Mouse (Mus musculus): ENCODE results near the gene Gm28053. TPM values are rescaled to one million over a fixed set of nuclear protein-coding genes. Genes with fewer than 3 reads are reported as not detected.

Gm28053 gene
- polyA plus RNA-seq (2017; shearing (Covaris generic)): 10 to 100 TPM; 17.3 to 28.7 TPM

DNA sequence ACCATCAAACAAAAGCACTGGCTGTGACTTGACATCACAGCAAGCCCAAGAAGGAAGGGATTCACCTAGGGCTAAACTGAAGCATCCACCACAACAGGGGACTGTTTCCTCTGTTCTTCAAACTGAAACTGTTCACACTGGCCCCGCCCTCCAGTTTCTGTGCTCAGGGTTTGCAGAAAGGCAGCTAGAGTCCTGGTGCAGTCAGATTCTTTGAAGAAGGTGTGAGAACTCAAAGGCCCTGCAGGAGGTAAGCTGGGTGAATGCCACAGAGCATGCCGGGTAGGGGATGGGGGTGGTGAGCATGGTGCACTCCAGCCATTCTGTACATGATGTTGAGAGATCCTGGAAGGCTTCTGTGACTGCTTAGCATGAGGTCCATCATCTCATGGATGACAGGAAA lies at the start of gene Gm28053, which contains the start of gene Gimap7:
Gene Gm28053 (plus strand): TSS at position 153 of the 400 bp plus-strand sequence.
Gene Gimap7 (plus strand): TSS at position 167 of the 400 bp plus-strand sequence.

DNA sequence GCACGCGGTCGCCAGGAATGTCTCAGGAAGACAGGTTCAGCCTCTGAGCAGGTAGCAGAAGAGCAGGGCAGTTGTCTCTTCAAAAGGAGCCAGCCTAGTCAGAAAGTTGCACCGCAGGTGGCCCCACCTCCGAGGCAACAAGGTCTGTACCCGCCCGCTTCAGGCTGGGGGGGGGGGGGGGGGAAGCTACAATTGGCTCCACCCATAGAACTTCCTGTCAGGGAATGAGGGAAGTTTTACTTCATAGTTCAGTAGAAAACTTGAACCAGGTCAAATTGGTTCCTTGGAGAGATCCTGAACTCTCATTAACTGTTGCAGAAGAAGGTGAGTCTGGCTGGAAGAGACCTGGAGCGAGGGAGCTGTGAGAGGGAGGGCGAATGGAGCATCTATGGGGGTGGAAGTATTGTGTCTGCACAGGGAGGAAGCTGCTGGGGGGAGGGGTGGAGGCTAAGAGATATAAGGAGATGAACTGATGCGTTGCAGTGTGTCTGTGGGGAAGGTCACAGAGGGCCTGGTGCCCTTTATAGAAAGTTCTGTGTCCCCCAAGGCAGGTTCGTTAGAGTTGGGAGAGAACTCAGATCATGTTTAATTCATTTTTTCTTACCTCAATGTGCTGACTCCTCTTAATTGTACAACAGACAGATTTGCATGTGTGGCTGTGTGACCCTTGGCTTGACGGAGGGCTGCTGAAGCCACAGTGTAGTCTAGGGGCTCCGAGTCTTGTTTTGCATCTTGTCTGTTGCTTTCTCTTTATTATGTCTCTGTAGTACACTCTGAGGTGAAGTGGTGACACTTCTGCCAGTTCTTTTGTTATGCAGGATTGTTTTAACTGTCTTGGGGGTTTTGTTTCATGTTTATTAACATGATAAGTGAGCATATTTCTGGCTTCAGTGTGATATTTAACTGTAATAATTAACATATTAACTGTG lies 42.2 kb upstream of the Gm28053 start, which contains the start of gene Gimap9:
Gene Gimap9 (plus strand): TSS at position 199 of the 929 bp plus-strand sequence.

DNA sequence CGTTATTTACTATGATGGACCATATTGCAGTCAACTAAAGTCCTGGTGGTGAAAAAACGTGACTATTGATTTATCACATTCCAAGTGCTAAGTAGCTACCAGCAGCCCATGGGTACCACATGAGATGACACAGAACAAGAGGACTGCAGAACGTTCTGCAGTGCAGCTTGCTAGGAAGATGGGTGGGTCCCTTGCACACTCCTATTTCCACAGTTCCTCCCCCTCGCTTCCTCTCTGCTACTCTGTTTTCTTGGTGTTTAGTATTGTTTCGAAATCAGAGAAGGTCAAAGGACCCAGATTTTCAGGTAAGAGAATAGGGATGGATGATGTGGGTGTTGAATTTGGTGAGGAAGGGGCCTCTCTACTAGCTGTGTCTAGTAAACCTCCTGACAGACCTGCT lies 34.1 kb upstream of the Gm28053 start, which contains the start of gene Gimap4:
Gene Gimap4 (plus strand): TSS at position 231 of the 400 bp plus-strand sequence.

DNA sequence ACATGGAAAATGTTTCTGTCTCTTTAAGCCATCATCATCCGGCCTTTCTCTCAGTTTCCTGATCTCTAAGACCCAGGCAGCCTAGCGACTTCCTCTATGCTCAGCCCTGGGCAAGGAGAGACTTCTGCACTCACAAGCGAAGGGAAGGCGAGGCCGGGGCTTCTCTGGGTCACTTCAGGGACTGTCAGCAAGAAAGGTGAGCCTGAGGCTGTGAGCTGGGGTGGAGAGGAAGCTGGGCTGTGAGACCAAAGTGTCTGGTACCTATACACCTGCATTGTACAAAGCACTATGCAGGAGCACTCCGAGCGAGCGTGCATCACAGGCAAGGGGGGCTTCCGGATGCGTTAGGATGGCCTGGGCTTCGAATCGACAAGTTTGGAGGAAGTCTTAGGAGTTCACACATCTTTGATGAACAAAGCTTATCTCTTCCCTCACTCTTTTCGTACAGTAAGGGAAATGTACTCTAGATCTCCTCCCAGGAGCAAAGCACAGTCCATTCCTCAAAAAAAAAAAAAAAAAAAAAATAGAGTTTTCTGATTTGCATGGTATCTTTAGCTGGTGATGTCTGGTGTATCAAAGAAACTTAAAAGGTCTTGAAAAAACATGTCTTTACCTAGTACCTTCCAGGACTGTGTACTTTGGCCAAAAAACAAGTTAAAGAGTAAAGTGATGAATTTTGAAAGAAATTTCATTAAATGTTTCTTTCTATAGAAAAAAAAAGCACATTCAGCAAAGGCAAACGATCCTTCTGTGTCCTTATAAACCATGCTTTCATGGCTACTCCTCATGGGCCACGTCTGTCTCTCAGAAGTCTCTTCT lies 20.8 kb downstream of the Gm28053 start, which contains the start of gene Gimap1:
Gene Gimap1 (plus strand): TSS at position 94 of the 819 bp plus-strand sequence.

DNA sequence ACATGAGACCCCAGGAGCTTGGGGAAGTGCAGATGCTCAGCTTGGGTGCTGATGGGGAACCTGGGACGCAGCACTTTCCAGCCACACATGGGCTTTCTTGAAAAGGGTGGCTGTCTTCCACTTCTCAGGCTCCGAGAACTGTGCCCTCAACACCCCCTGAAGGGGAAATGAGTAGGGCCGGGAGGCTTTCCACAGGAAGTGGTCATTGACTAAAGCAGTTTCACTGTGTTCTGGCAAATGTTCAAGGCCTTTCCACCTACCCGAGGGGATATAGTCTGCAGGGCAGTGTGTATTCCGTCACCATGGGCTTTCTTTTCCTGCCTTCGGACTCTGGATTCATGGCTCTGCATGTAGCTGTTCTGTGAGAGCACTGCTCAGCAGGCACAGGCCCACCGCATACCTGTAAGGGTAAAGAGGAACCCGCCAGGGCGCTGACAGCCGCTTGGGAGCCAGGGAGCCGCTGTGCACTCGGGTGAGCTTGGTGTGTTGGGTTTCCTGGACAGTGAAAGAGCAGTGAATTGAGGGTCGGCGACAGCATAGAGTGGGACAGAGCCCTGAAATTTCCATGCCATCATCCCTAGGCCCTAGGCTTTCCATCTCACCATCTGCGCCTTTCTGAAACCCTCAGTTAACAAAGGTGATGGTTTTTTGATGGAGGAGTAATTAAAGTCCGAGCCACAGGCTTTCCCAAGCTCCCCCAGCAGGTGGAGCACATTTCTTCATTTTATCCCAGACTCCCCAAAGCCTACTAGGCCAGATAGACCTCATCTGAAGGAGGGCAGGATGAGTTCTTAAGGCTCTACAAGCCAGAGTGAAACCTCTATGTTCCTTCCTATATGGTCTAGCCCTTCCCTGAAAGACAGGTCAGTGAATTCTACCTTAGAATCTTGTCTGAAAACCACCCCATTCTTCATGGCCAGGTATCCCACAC lies 27.8 kb downstream of the Gm28053 start, which contains the start of gene Gimap5:
Gene Gimap5 (plus strand): TSS at position 239 of the 931 bp plus-strand sequence.

DNA sequence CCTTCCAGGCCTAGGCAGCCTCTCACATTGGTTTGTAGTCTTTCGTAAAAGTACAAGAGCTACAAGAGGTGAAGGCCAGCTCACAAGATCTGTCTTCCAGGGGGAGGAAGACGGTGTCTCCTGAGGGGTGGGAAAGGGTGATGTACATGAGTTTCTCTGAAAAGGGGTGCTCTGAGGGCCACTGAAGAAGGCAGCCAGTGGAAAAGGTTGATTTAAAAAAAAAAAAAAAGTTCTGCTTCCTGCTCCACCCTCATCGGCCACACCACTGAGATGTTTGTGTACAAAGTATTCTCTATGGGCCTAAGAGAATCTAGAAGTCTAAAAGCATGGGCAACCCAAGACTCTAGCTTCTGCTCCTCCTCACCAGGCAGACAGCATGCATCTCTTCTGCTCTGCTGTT lies 52.3 kb downstream of the Gm28053 start, which contains the start of gene Gimap3:
Gene Gimap3 (minus strand): TSS at position 156 of the 400 bp plus-strand sequence.

Other genes with a start within 250 kb of the Gm28053 start
- under 1 TPM in 1 of 2 experiments, not detected in 1; 0.48 TPM for gene Atp6v0e2, start 181.0 kb upstream of the Gm28053 start, polyA plus RNA-seq (2017; shearing (Covaris generic))
- gene Lrrc61, start 163.8 kb upstream of the Gm28053 start, polyA plus RNA-seq (2017; shearing (Covaris generic)): 10 to 100 TPM; 25.9 to 45.8 TPM
- not detected for gene Rarres2, start 145.8 kb upstream of the Gm28053 start, polyA plus RNA-seq (2017; shearing (Covaris generic))
- under 1 TPM in 1 of 2 experiments, not detected in 1; 0.66 TPM for gene Gm45021, start 129.0 kb upstream of the Gm28053 start, polyA plus RNA-seq (2017; shearing (Covaris generic))
- 1 to 10 TPM; 3.7 to 3.9 TPM for gene Repin1, start 124.7 kb upstream of the Gm28053 start, polyA plus RNA-seq (2017; shearing (Covaris generic))
- gene Gm44965, start 124.7 kb upstream of the Gm28053 start, polyA plus RNA-seq (2017; shearing (Covaris generic)): not detected
- gene Zfp775, start 116.5 kb upstream of the Gm28053 start, polyA plus RNA-seq (2017; shearing (Covaris generic)): 1 to 10 TPM; 5.0 to 6.3 TPM
- 1 to 10 TPM; 1.9 to 3.2 TPM for gene AI854703, start 91.8 kb upstream of the Gm28053 start, polyA plus RNA-seq (2017; shearing (Covaris generic))
- gene Gimap8, start 71.4 kb upstream of the Gm28053 start, polyA plus RNA-seq (2017; shearing (Covaris generic)): 100 to 1,000 TPM in 1 of 2 experiments, 10 to 100 TPM in 1; 70.0 to 140 TPM
- gene Gimap9, start 42.5 kb upstream of the Gm28053 start, polyA plus RNA-seq (2017; shearing (Covaris generic)): 100 to 1,000 TPM; 214 to 248 TPM
- 1,000 to 10,000 TPM; 1,333 to 1,797 TPM for gene Gimap4, start 34.1 kb upstream of the Gm28053 start, polyA plus RNA-seq (2017; shearing (Covaris generic))
- 100 to 1,000 TPM; 817 to 869 TPM for gene Gimap6, start 10.4 kb upstream of the Gm28053 start, polyA plus RNA-seq (2017; shearing (Covaris generic))
- 100 to 1,000 TPM; 203 to 540 TPM for gene Gimap7, start within 50 bp of the Gm28053 start, polyA plus RNA-seq (2017; shearing (Covaris generic))
- 100 to 1,000 TPM; 503 to 521 TPM for gene Gimap1, start 20.4 kb downstream of the Gm28053 start, polyA plus RNA-seq (2017; shearing (Covaris generic))
- gene Gimap5, start 27.6 kb downstream of the Gm28053 start, polyA plus RNA-seq (2017; shearing (Covaris generic)): 100 to 1,000 TPM; 206 to 224 TPM
- 1,000 to 10,000 TPM; 1,187 to 1,607 TPM for gene Gimap3, start 52.2 kb downstream of the Gm28053 start, polyA plus RNA-seq (2017; shearing (Covaris generic))
- 1 to 10 TPM; 5.1 to 6.5 TPM for gene Tmem176a, start 122.3 kb downstream of the Gm28053 start, polyA plus RNA-seq (2017; shearing (Covaris generic))
- 10 to 100 TPM; 10.2 to 19.0 TPM for gene Tmem176b, start 122.9 kb downstream of the Gm28053 start, polyA plus RNA-seq (2017; shearing (Covaris generic))
- gene Aoc1, start 154.3 kb downstream of the Gm28053 start, polyA plus RNA-seq (2017; shearing (Covaris generic)): under 1 TPM in 1 of 2 experiments, not detected in 1; 0.57 TPM
- gene 1600015I10Rik, start 211.3 kb downstream of the Gm28053 start, polyA plus RNA-seq (2017; shearing (Covaris generic)): not detected

All from activated CD4-positive, CD25-positive, alpha-beta regulatory T cell (primary cell).